Mouse (Mus musculus): ENCODE measurements around the gene Jhy. TPM values are rescaled to one million over a fixed set of nuclear protein-coding genes. Genes with fewer than 3 reads are reported as not detected.

The Jhy gene
- total RNA-seq, 4 experiments from 2014 or later, result 0.09 TPM; not detected in 3

- DNase-seq, result no peak
Observed at GRCm38 (mm10) chr9:40917871-40918613, 45.9 kb downstream of the Jhy start.

DNA sequence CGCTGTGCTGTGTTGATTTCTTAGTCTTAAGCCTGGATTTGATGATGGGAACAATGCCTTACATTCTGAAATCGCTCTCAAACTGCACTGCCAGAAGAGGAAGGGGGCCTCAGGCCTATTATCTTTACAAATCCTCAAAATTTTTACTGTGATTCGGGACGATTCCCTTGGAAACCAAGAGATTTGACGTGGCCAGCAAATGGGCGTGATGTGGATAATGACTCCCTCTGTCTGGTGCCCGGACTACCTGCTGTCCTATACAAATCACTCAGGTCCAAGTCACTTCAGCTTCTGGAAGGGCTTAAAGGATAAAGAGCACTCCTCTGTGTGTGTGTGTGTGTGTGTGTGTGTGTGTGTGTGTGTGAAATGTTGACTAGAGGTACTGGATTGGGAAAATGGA is 55.0 kb downstream of the Jhy start:
- DNase-seq, result no peak

GRCm38 (mm10) chr9:40908411-40908810 is 55.5 kb downstream of the Jhy start:
- DNase-seq, result no peak

DNA sequence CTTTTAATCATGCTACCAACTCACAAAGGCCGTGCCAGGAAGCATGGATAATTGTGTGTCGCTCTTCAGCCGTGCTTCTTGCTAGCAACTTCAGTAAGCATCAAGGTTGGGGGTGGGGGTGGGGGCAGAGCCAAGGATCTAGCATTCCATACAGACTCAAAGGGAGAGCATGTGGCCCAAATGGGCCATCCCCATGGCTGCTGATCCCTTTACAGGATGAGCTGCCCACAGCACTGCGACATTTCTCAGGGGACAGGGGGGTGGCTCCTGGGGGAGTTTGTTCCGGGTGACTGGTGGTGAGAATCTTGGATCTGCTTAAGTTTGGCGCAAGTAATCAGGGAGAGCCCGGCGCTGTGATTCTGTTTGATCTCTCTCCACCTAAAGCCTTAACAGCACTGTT is 56.5 kb downstream of the Jhy start:
- DNase-seq, result no peak

GRCm38 (mm10) chr9:40892456-40892855 is 71.5 kb downstream of the Jhy start:
- DNase-seq, result no peak

- DNase-seq, result no peak
Observed at GRCm38 (mm10) chr9:40889389-40889788, 74.5 kb downstream of the Jhy start.

DNA sequence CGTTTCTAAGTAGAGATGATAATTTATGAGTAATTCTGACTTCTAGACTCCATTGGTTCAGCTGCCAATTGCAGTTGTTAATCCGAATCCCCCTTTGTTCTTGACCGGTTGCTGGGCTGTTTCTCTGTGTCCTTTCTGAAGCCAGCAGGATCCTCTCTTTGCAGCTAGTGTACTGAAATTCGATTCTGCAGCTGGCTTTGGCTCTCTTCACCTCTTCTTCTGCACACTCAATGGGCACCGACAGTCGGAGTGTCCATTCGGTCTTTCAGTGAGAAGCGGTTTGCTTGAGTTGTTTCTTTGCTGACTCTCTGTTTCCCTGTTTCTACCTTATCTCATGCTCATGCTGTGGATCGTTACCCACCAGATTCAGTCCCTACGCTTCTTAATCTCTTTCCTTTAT is 78.2 kb downstream of the Jhy start:
- DNase-seq, result no peak

GRCm38 (mm10) chr9:40878998-40879397 is 84.9 kb downstream of the Jhy start:
- DNase-seq, result no peak

DNA sequence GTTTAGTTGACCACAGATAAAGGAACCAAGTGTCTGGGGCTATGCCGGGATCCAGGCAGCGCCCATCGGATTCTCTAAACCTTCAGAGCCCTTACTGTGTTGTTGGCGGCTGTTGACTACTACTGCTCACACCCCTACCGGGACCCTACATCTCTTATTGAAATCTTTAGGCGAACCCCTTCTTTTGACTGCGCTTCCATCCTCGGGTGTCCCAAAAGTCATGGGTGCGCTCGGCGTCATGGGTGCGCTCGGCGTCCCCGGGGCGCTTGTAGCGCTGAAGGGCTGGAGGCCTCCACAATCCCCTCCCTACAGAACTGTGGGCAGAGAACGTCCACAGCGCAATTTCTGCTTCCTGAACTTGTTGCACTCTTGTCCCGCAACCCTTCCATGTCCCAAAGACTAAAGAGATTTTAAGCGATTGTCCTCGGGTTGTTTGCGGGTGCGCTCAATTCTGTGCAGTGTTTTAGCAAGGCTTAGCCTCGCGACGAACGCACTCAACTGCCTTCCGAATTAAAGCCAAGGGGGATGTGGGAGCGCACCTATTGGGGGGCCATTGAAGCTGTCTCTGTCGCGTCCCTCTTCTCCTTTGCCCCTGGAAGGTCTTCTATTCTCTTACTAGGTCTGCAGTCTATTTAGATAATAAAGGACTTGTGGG is 85.5 kb downstream of the Jhy start:
- DNase-seq, result no peak

- DNase-seq, result no peak
Observed at GRCm38 (mm10) chr9:40877881-40878235, 86.1 kb downstream of the Jhy start.

- no peak for DNase-seq
Observed at GRCm38 (mm10) chr9:40877146-40877880, 86.6 kb downstream of the Jhy start.

DNA sequence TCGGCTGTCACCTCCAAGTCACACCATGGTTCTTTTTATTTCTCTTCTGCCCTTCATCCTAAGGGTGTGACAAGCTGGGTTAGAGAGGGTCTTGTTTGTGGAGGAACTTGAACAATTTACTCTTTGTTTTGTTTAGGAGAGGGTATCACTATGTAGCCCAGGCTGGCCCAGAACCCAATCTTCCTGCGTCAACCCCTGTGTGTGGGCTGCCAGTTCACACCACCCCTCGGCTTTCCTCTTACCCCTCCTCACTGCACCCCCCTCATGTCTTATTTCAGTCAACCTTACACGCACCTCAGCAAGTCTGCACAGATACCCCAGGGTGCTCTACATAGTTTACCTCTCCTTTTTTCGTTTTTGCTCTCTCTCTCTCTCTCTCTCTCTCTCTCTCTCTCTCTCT is 87.2 kb downstream of the Jhy start:
- no peak for DNase-seq

DNA sequence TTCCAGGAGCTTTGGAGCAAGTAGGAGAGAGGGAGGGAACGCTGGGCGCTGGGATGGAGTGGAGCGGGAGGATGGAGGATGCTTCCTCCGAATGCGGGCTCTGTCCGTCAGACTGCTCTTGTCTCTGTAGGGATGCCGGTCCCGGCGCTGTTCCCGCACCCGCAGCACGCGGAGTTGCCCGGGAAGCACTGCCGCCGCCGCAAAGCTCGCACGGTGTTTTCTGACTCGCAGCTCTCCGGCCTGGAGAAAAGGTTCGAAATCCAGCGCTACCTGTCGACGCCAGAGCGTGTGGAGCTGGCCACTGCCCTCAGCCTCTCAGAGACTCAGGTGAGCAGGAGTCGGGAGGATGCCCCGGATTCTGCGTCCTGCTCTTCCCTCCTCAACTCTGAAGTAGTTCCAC is 87.8 kb downstream of the Jhy start:
- DNase-seq, result no peak

GRCm38 (mm10) chr9:40875431-40875830 is 88.5 kb downstream of the Jhy start:
- no peak for DNase-seq

GRCm38 (mm10) chr9:40874961-40875360 is 89.0 kb downstream of the Jhy start:
- DNase-seq, result no peak

GRCm38 (mm10) chr9:40873556-40874470 is 90.1 kb downstream of the Jhy start, which contains the start of gene Bsx:
Gene Bsx (plus strand): TSS chr9:40874127.
- DNase-seq, result peak; percentile 7

DNA sequence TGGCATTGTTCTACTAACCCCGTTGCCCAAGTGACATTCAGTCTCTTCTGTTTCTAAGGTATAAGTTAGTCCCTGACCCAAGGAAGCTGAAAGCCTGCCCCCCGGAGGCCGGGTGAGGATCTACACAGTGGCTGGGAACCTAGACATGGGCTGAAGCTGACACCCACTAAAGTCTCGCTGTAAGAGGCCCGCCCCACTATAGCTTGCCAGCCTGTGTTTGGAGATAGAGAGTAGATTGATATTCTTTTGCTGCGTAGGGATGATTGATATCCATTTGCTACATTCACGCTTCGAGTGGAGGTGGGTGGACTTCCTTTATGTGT is 91.8 kb downstream of the Jhy start:
- no peak for DNase-seq

DNA sequence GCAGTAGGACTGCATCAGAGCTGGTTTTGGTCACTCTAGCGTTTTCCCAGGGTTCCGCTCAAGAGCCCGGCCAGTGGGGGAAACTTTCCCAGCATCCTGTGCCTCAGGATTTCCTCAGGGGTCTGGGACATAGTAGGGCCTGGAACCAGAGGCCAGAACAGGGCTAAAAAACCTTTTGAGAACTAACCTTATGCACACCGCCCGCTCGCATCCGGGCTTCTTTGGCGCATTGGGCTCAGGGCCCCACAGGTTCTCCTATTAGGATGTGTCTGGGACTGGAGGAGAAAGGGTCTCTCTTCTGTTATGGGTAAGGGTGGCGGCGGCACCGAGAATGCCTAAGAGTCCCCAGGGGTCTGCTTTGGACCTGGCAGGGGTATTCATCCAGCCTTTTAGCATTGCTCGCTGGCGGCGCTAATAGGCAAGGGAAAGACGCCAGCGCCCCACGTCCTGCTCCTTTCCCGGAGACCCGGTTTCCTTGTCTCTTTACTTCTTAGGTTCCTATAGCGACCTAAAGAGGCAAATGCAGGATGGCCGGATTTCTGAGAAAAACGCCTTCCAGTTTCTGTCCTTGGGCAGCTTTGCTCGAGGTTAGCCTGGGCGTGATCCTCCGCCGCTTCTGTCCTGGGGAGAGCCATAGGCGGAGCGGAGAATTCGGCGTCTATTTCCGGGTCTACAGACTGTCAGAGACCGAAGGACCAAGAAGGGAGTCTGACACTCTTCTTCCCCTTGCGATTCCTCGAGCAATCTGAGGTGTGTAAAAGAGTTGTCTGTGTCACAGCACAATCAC is 92.4 kb downstream of the Jhy start:
- DNase-seq, result no peak

GRCm38 (mm10) chr9:40870331-40870730 is 93.6 kb downstream of the Jhy start:
- no peak for DNase-seq

GRCm38 (mm10) chr9:40859196-40859595 is 104.7 kb downstream of the Jhy start:
- no peak for DNase-seq

DNA sequence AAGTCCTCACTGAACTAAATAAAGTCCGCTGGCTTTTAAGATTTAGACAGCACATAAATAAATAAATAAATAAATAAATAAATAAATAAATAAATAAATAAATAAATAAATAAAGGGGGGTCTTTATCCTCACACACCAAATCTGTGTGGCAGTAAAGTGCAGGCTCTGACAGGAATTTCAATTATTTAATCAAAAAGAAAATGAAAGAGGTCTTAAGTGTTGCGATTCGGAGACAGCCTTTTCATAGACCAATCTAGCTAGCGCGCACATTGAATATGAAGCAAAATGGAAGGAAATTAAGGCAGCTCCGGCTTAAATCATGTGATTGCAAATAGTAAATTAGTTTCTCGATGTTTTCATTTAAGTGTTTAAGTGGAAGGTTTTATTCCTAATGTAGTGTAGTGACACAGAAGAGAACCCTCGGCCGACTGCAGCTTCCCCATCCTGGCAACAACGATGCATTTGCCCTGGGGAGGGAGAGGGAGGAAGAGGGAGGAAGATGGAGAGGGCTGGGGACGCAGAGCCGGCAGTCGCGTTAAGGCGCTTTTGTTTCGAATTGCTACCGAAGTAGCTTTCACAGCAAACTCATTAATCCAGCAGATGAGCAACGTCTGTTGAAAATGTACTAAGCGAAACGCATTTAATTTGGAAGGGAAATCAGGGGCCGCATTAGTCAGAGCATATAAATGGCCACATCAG is 105.3 kb downstream of the Jhy start:
- DNase-seq, result no peak
